Mouse (Mus musculus): ENCODE results near the gene Rorb.

DNA sequence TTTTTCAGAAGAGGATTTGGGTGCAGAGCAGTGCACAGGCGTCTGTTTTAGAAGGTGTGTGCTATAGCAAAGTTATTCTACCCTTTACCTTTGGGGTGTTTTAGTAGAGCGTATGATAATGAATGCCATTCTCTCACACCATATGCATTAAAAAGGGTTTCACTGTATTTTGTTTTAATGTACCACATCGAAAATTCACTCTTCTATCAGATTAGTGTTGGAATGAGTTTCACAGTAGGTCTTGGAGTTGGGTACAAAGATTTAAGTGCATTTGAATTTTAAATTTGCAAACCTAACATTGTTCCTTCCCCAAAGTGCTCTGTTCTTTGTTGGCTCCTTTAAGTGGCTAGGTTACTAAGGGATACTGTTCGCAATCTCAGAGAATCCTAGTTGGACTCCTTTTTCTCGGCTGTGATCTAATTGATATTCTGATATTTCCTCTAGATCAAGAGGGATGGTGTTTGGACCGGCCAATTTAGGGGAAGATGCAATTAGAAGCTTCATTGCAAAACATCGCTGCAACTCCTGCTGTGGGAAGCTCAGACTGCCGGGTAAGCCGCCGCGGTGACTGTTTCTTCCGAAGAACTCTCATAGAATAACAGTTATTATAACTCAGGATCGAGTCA, 222.4 kb downstream of the Rorb start:
- TF ChIP-seq CTCF (IDR thresholded peaks at IDR 0.05; ENCODE audit: borderline replicate concordance, insufficient read depth, low read depth, low read length) (no peak), POLR2A (IDR thresholded peaks at IDR 0.05; ENCODE audit: borderline replicate concordance, insufficient read depth, low read length) (no peak)
